Comparison of ENCODE assay signal across 21 mouse cellular contexts in genomic region chr19:31868521-31868920, GRCm38 (mm10). TPM values are rescaled to one million over a fixed set of nuclear protein-coding genes. Genes with fewer than 3 reads are reported as not detected.
DNase-seq lines count a peak whose midpoint lies in the region; ATAC-seq and TF ChIP-seq lines count a peak whose summit lies in the region.
"Had no signal": no experiment of that assay in that cellular context is flagged by ENCODE, and none has a peak within 500 bp of the region (broad histone marks: within the 10 kb centered on the region; RNA-seq: fewer than 3 reads in every experiment).

A1cf (plus strand) TSS chr19:31868764.

- H3K9ac ChIP-seq in intestine, embryonic 16.5 days (ENCODE audit: low read depth, low read length) = peak within 1 kb of the TSS; percentile 64
- H3K9ac ChIP-seq in liver, postnatal 0 days (replicated peaks) = peak within 1 kb of the TSS; percentile 62

- DNase-seq in kidney, adult 8-10 months = peak; percentile 55 to 79
- peak; percentile 73 for DNase-seq in large intestine, adult 2 months (ENCODE audit: low read depth, low spot score)
- no peak for DNase-seq in liver, postnatal 0 days
- no peak for DNase-seq in neural tube, embryonic 10.5 days (ENCODE audit: extremely low spot score, low spot score)
- no peak for DNase-seq in left cerebral cortex, postnatal 25 days (ENCODE audit: low spot score in 2 of 2)
- DNase-seq in right cerebral cortex, adult 18-20 months = no peak
- DNase-seq: adrenal gland, postnatal 36 days; cerebellum, postnatal 14 days; gastrocnemius, postnatal 10 days; heart, postnatal 14 days; lung, postnatal 14 days; thymus, postnatal 25 days had no signal

- WGBS in intestine, embryonic 16.5 days = 56% methylated on average over 7 of the region's 7 CpGs
- 37% methylated on average over 7 of the region's 7 CpGs for WGBS in large intestine, adult 2 months
- 55% methylated on average over 7 of the region's 7 CpGs for WGBS in liver, postnatal 0 days (ENCODE audit: insufficient replicate concordance)

- H3K27ac ChIP-seq in intestine, embryonic 16.5 days (ENCODE audit: low read length) = peak within 1 kb of the TSS; percentile 72
- H3K27ac ChIP-seq in liver, postnatal 0 days (ENCODE audit: low read depth) = peak within 1 kb of the TSS; percentile 84

- H3K4me1 ChIP-seq in intestine, embryonic 16.5 days (ENCODE audit: control insufficient read depth, insufficient read depth, low read length) = peaks cover 8% of the 10 kb centered on the region; the same call in 1 of the 2 replicates
- no peaks in the 10 kb centered on the region for H3K4me1 ChIP-seq in liver, postnatal 0 days (ENCODE audit: insufficient read depth)

- no peaks in the 10 kb centered on the region for H3K27me3 ChIP-seq in intestine, embryonic 16.5 days (replicated peaks; ENCODE audit: control insufficient read depth, insufficient read depth, low read length)
- no peaks in the 10 kb centered on the region for H3K27me3 ChIP-seq in liver, postnatal 0 days (ENCODE audit: insufficient read depth, low read length)

- no peaks in the 10 kb centered on the region for H3K36me3 ChIP-seq in intestine, embryonic 16.5 days (ENCODE audit: control insufficient read depth, insufficient read depth, low read length)
- no peaks in the 10 kb centered on the region for H3K36me3 ChIP-seq in liver, postnatal 0 days (replicated peaks; ENCODE audit: insufficient read depth, low read length)

- TF ChIP-seq CTCF in liver, postnatal 0 days (IDR thresholded peaks at IDR 0.05; ENCODE audit: low read depth) = no peak

- no peaks in the 10 kb centered on the region for H3K9me3 ChIP-seq in intestine, embryonic 16.5 days (ENCODE audit: control insufficient read depth, low read length)
- no peaks in the 10 kb centered on the region for H3K9me3 ChIP-seq in liver, postnatal 0 days (ENCODE audit: low read length)

- peak; percentile 47; the same call in 1 of the 2 replicates for TF ChIP-seq EP300 in liver, postnatal 0 days (IDR thresholded peaks at IDR 0.05; ENCODE audit: low read depth)

- peak within 1 kb of the TSS; percentile 53 for H3K4me3 ChIP-seq in intestine, embryonic 16.5 days (ENCODE audit: low read length)
- peak within 1 kb of the TSS; percentile 49 for H3K4me3 ChIP-seq in liver, postnatal 0 days (ENCODE audit: low read depth, low read length)

- intact Hi-C loops in left cerebral cortex, postnatal 25 days (cut with DNase I) = no loop called here

- peak within 1 kb of the TSS; percentile 15; the same call in 1 of the 2 replicates for H3K4me2 ChIP-seq in intestine, embryonic 16.5 days (ENCODE audit: low read depth, low read length)
- peak within 1 kb of the TSS; percentile 56 for H3K4me2 ChIP-seq in liver, postnatal 0 days (ENCODE audit: low read depth, low read length)

- ATAC-seq in intestine, embryonic 16.5 days = peak; percentile 89
- ATAC-seq in liver, postnatal 0 days = peak; percentile 83
- ATAC-seq: hindbrain, embryonic 16.5 days had no signal

RNA-seq across cellular contexts. Expression of gene A1cf, which starts in this region (rescaled TPM):
- 11.1 and 11.8 TPM in 2 replicates for polyA plus RNA-seq in intestine, embryonic 16.5 days (2015; fragmentation: Nextera tagmentation; extraction: Ambion mirVana)
- 11.9 and 30.7 TPM in 2 replicates for polyA plus RNA-seq in large intestine, adult 2 months (2012; rRNA removed)
- polyA plus RNA-seq in liver, postnatal 0 days (2015; fragmentation: Nextera tagmentation; extraction: Ambion mirVana) = 8.8 and 11.5 TPM in 2 replicates
- not detected for total RNA-seq in left cerebral cortex, postnatal 25 days (2021)
- total RNA-seq: gastrocnemius, postnatal 10 days; heart, adult 8-10 months; heart, postnatal 14 days; MEL; monocyte, adult 5-6 weeks had no signal
- polyA plus RNA-seq: embryonic facial prominence, embryonic 11.5 days; hindbrain, embryonic 16.5 days; limb, embryonic 14.5 days; neural tube, embryonic 14.5 days; stomach, embryonic 14.5 days had no signal

Comparison
In these comparisons a context has a peak if more than half of its experiments do, and no peak if none do; other contexts are left out.
1. DNase-seq: peak in kidney, adult 8-10 months (2 of 2) and large intestine, adult 2 months (single experiment); none in liver, postnatal 0 days (single experiment), neural tube, embryonic 10.5 days (single experiment), left cerebral cortex, postnatal 25 days (0 of 2) and right cerebral cortex, adult 18-20 months (single experiment).